Mouse (Mus musculus) intestine, embryonic 14.5 days (tissue): ENCODE data around the gene Rplp0. TPM values are rescaled to one million over a fixed set of nuclear protein-coding genes. Genes with fewer than 3 reads are reported as not detected.

ENCODE experiments used
- ATAC-seq: fragments of 200-750 bp; cut with Nextera tagmentation; replicated peaks from 2 replicates; pipeline ENCODE4 v1.8.0; 2017; ENCODE audit warnings: low read depth, moderate number of reproducible peaks, moderate TSS enrichment, moderate library complexity; ENCODE audit not compliant: low FRiP score, low TSS enrichment
- DNase-seq: peaks from one replicate; pipeline ENCODE4 v3.0.0-alpha.2; 2018; ENCODE audit warnings: low spot score
- H3K27ac ChIP-seq: fragments of 300-500 bp; sonication (generic); 2 replicates; pipeline ENCODE4 v1.5.1; 2014; ENCODE audit warnings: low read depth, mild to moderate bottlenecking, control low read depth
- H3K27me3 ChIP-seq: fragments of 300-500 bp; sonication (generic); replicated peaks from 2 replicates; pipeline ENCODE4 v1.6.1; 2014; ENCODE audit warnings: low read length, control low read depth; ENCODE audit not compliant: control insufficient read depth, insufficient read depth
- H3K36me3 ChIP-seq: fragments of 300-500 bp; sonication (generic); 2 replicates; pipeline ENCODE4 v1.6.1; 2014; ENCODE audit warnings: low read length, control low read depth; ENCODE audit not compliant: control insufficient read depth, insufficient read depth
- H3K4me1 ChIP-seq: fragments of 300-500 bp; sonication (generic); replicated peaks from 2 replicates; pipeline ENCODE4 v1.6.1; 2014; ENCODE audit warnings: low read length, control low read depth, mixed read lengths; ENCODE audit not compliant: control insufficient read depth, insufficient read depth
- H3K4me2 ChIP-seq: fragments of 300-500 bp; sonication (generic); 2 replicates; pipeline ENCODE4 v1.6.1; 2014; ENCODE audit warnings: low read length
- H3K4me3 ChIP-seq: fragments of 300-500 bp; sonication (generic); 2 replicates; pipeline ENCODE4 v1.5.1; 2014; ENCODE audit warnings: low read depth, low read length, control low read depth, mixed read lengths
- H3K9ac ChIP-seq: fragments of 300-500 bp; sonication (generic); 2 replicates; pipeline ENCODE4 v1.6.1; 2014; ENCODE audit warnings: mild to moderate bottlenecking, low read length
- H3K9me3 ChIP-seq: fragments of 300-500 bp; sonication (generic); 2 replicates; pipeline ENCODE4 v1.6.1; 2016; ENCODE audit warnings: low read length, control low read depth; ENCODE audit not compliant: control insufficient read depth
- WGBS: fragments of 180-500 bp; shearing (Covaris S2); extraction: QIAGEN DNeasy Blood & Tissue Kit; methylation state at CpG from one replicate; pipeline ENCODE4 v1.1.7; 2014; 5-methylcytosine and 5-hydroxymethylcytosine counted together
- polyA plus RNA-seq: library from polyadenylated mRNA; unstranded; fragments of >200 nt; fragmentation: Nextera tagmentation; extraction: Ambion mirVana; gene quantifications from 2 replicates; pipeline ENCODE4 v1.2.1, GENCODE M21; 2014

Rplp0 gene
- polyA plus RNA-seq, 1 experiment from 2014 or later: 2,116 TPM

DNA sequence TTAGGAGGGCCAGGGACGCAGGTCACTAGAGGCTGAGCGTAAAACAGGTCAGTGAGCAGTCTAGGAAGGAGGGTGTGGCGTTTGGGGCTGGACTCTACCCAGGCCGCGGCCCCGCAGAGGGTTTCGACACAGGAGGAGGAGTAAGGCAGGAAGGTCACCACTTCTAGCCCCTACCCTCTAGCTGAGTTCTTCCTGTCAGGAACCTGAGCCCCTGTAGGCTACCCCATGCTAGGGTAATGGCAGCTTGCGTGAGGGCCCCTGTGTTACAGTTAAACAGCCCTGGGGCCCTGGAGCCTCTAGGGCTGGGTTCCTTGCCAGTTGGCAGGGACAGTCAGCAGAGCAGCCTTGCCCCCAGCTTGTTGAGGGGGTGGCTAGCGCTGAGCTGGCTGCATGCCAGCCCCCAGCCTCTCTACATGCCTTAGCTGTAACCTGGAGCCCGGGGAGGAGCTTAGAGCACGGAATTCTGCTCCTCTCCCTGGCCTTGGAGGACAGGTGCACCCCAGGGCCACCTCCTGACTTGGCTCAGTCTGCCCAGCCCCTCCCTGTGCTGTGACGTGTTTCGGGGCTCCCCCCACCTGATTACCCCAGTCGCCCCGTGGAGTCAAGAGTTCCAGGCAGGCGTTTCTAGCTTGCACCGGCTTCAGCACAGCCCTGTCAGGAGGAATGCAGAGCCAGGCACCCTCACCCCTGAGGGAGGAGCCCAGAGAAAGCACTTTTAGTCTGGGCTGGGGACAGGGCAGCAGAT lies 15.6 kb upstream of the Rplp0 start:
- H3K9me3 ChIP-seq: no peaks in the 10 kb centered on the region
- H3K4me2 ChIP-seq: peak overlapping the region; percentile 34
- ATAC-seq (peak; percentile 50), DNase-seq (no peak)
- H3K4me1 ChIP-seq: peaks cover 26% of the 10 kb centered on the region
- peak overlapping the region; percentile 10; the same call in 1 of the 2 replicates for H3K4me3 ChIP-seq
- no peaks in the 10 kb centered on the region for H3K27me3 ChIP-seq
- WGBS: 43% methylated on average over 17 of the region's 17 CpGs
- H3K27ac ChIP-seq: peak overlapping the region; percentile 77
- H3K9ac ChIP-seq: peak overlapping the region; percentile 29; the same call in 1 of the 2 replicates
- H3K36me3 ChIP-seq: peaks cover 40% of the 10 kb centered on the region

DNA sequence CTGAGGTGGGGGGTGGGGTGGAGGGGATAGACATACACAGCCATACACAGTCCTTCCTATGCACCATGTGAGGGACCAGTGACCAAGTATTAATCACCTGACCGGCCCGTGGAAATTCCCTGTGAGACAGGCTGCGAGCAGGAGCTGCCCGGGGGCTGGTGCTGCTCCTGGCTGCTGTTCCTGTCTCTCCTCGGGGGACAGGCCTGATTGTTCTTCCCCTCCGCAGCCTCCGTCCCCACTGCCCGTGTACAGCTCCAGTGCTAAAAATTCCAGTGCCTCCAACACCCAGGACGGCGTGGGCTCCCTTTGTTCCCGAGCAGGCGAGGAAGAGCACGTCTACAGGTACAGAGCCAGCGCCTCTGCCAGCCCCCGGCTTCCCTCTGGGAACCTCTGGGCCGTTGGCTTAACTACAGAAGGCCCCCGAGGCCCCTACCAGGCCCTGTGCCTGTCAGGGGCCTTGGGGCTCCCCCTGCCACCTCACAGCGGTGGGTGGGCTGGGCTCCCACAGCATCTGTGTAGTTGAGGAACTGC lies 14.5 kb upstream of the Rplp0 start:
- H3K27me3 ChIP-seq: no peaks in the 10 kb centered on the region
- ATAC-seq: no peak
- no peak overlapping the region for H3K9ac ChIP-seq
- H3K4me1 ChIP-seq: peaks cover 23% of the 10 kb centered on the region
- H3K36me3 ChIP-seq: peaks cover 50% of the 10 kb centered on the region
- no peak for DNase-seq
- 0 out of 2 replicates have a peak overlapping the region, but pooled peaks have one; percentile 11 for H3K27ac ChIP-seq
- WGBS: 51% methylated on average over 18 of the region's 18 CpGs
- H3K4me2 ChIP-seq: no peak overlapping the region
- no peaks in the 10 kb centered on the region for H3K9me3 ChIP-seq
- H3K4me3 ChIP-seq: no peak overlapping the region

DNA sequence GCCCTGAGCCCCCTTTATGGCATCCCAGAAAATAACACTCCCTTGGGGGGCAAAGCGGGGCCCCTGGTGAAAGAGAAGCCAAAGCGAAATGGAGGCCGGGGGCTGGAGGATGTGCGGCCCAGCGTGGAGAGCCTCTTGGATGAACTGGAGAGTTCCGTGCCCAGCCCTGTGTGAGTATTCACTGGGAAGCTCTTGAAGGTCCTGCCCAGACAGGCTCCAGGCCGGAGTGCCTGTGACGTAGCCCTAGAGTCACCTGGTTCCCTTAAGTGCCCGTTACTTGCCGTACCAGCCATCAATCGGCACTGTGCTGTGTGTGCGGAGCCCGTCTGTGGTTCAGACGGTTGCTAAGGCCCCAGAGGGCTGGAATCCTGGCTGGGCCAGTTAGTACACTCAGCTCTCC lies 13.6 kb upstream of the Rplp0 start:
- Histone ChIP-seq H3K4me2 (no peak overlapping the region), H3K36me3 (peaks cover 51% of the 10 kb centered on the region), H3K4me3 (no peak overlapping the region), H3K4me1 (peaks cover 23% of the 10 kb centered on the region), H3K9me3 (no peaks in the 10 kb centered on the region), H3K27ac (no peak overlapping the region), H3K27me3 (no peaks in the 10 kb centered on the region), H3K9ac (no peak overlapping the region)
- ATAC-seq (no peak), DNase-seq (no peak)
- 92% methylated on average over 14 of the region's 14 CpGs for WGBS

DNA sequence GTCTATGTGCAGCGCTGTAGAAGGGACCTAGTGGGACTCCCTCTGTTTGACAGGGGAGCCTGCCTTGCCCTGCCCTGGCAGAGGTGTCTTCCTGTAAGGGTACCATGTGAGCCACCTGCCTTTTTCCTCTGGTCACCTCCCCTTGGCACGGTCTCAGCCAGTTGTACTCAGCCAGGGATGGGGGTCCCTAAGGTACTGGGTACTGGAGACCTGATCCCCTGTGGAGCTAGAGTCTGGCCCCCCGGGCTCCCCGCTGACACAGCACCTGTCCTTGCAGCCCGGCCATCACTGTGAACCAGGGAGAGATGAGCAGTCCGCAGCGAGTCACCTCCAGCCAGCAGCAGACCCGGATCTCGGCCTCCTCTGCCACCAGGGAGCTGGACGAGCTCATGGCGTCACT lies 12.7 kb upstream of the Rplp0 start:
- no peak overlapping the region for H3K9ac ChIP-seq
- no peaks in the 10 kb centered on the region for H3K9me3 ChIP-seq
- WGBS: 79% methylated on average over 11 of the region's 11 CpGs
- peaks cover 23% of the 10 kb centered on the region for H3K4me1 ChIP-seq
- H3K4me2 ChIP-seq: no peak overlapping the region
- no peak overlapping the region for H3K4me3 ChIP-seq
- no peaks in the 10 kb centered on the region for H3K27me3 ChIP-seq
- ATAC-seq (no peak), DNase-seq (no peak)
- peaks cover 54% of the 10 kb centered on the region for H3K36me3 ChIP-seq
- no peak overlapping the region for H3K27ac ChIP-seq

DNA sequence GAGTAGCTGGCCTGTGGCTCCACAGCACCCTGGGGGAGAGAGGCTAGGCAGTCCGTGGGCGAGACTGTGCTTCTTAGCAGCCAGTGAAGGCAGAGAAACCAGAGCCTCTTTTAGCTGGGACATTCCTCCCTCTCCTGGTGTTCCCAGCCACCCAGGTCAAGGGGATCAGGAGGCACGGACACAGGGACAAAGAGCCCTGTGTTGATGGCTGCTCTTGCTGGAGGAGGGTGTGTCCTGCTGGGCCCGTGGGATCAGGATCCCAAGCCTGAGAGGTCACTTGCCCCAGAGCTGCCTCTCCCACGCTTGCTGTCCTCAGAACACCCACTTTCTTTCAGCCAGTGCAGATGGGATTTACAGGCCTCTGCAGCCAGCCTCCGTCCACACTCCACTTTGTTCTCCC lies 12.3 kb upstream of the Rplp0 start:
- Histone ChIP-seq H3K4me2 (no peak overlapping the region), H3K9ac (no peak overlapping the region), H3K27me3 (no peaks in the 10 kb centered on the region), H3K4me3 (no peak overlapping the region), H3K36me3 (peaks cover 58% of the 10 kb centered on the region), H3K27ac (no peak overlapping the region), H3K9me3 (no peaks in the 10 kb centered on the region), H3K4me1 (peaks cover 23% of the 10 kb centered on the region)
- 49% methylated on average over 6 of the region's 6 CpGs for WGBS
- no peak for ATAC-seq
- no peak for DNase-seq

DNA sequence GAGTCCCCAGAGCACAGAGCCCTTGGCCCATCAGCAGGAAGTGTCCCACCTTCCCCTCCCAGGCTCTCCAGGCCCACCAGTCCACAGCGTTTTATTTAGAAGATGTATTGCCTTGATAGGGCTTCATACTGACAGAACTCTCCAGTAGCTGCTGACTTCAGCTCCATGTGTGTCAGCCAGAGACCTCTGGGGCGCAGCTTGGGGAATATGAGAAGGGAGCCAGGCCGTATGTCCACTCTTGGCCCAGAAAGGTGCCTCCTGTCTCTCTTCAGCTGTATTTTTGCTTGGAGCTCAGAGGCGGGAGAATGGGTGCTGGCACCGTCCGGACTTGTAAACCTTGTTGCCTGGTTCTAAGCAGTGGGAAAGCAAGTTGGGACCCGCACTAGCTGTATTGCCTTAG lies 11.8 kb upstream of the Rplp0 start:
- 81% methylated on average over 7 of the region's 7 CpGs for WGBS
- DNase-seq (no peak), ATAC-seq (no peak)
- Histone ChIP-seq H3K9me3 (no peaks in the 10 kb centered on the region), H3K9ac (no peak overlapping the region), H3K4me2 (no peak overlapping the region), H3K36me3 (peaks cover 62% of the 10 kb centered on the region), H3K4me3 (no peak overlapping the region), H3K27ac (no peak overlapping the region), H3K27me3 (no peaks in the 10 kb centered on the region), H3K4me1 (peaks cover 20% of the 10 kb centered on the region)

DNA sequence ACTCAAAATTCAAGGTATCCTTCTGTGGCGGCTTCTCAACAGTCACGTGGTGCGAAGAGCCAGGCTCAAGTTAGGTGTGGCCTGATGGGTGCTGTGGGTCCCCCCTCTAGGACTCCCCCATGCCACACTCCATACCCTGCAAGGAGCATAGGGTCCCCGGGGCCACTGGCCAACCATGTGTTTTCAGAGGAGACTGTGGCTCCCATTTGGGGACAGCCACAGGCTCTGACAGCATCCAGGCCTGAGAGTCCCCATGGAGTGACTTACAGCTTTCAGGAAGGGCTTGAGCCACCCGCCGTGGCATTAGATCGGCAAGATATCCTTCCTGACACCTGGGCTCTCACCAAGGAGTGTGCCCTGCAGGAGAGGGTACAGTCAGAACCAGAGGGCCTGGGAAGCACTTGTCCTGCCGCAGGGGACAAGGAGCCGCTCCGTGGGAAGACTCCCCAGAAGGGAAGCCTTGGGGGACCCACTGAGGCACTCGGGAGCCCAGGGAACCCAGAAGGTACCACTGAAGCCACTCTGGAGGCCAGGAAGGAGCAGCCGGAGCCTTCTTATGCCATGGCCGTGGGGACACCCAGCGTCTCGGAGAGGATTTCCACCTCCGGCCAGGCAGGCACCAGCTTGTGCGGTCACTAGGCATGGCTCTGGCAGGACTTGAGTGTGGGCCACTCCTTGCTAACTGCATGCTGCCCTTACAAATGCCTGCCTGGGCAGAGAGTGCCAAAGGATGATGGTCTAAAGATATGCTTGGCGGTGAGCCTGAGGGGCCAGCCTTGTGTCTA lies 10.6 kb upstream of the Rplp0 start:
- WGBS: 91% methylated on average over 18 of the region's 18 CpGs
- Histone ChIP-seq H3K36me3 (peaks cover 74% of the 10 kb centered on the region), H3K9me3 (no peaks in the 10 kb centered on the region), H3K4me1 (peaks cover 8% of the 10 kb centered on the region), H3K9ac (no peak overlapping the region), H3K27ac (no peak overlapping the region), H3K27me3 (no peaks in the 10 kb centered on the region), H3K4me3 (no peak overlapping the region), H3K4me2 (no peak overlapping the region)
- no peak for ATAC-seq
- DNase-seq: no peak

DNA sequence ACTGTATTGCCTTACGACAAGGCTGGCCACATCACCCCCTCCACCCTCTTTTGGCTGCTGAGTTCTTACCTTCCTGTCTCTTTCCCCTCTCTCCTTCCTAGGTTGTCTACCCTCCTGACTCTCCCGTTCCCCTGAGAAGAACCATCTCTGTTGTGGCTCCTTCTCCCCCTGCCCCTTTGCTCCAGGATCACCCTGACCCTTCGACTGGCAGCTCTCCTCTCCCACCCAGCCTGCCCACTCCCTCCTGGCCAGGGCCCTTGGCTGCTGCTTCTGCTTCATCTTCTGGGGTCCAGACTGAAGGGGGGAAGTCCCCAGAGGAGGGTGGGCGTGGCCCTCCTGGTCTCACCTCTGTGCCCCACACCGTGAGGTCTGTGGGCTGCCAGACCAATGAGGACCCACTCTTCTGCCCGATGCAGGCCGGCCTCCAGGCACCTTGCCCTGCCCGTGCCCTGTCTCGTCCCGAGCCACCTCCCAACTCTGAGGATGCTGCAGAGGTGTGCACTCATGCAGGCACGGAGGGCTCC lies 8.7 kb upstream of the Rplp0 start:
- WGBS: 77% methylated on average over 10 of the region's 11 CpGs
- Histone ChIP-seq H3K36me3 (peaks cover 79% of the 10 kb centered on the region), H3K4me2 (no peak overlapping the region)

More for the DNA sequence above, 8.7 kb upstream of the Rplp0 start:
- Histone ChIP-seq H3K4me3 (no peak overlapping the region), H3K9ac (no peak overlapping the region), H3K27me3 (no peaks in the 10 kb centered on the region), H3K4me1 (no peaks in the 10 kb centered on the region), H3K27ac (no peak overlapping the region), H3K9me3 (no peaks in the 10 kb centered on the region)
- no peak for ATAC-seq
- DNase-seq: no peak
